Mouse (Mus musculus) cortical plate, adult 2 months (tissue): ENCODE measurements at regions not wholly inside any gene's neighbourhood (a gene's known extent, or its start where the extent isn't known, plus 50 kb on each side); places are given as distances from the start of the nearest gene placed in this dataset.

Experiments
- CTCF ChIP-seq: fragments of 200-500 bp; IDR thresholded peaks from 2 replicates; pipeline ENCODE4 v1.5.1; 2011; ENCODE audit warnings: mild to moderate bottlenecking, control low read depth, low read length; ENCODE audit not compliant: insufficient read depth; ENCODE audit errors: extremely low read depth
- POLR2A ChIP-seq: fragments of 200-500 bp; IDR thresholded peaks from 2 replicates; pipeline ENCODE4 v1.6.1; 2011; ENCODE audit warnings: mild to moderate bottlenecking, low read length, control low read depth; ENCODE audit not compliant: insufficient read depth; ENCODE audit errors: extremely low read depth

GRCm38 (mm10) chr7:115410501-115411230, 627.9 kb downstream of the Sox6 start:
- no peak for TF ChIP-seq CTCF
- TF ChIP-seq POLR2A: no peak
